Comparison of ENCODE assay signal across 33 mouse cellular contexts in genomic region chr6:135501791-135502190, GRCm38 (mm10).
"Had no signal": no experiment of that assay in that cellular context is flagged by ENCODE, and none has a peak within 500 bp of the region (broad histone marks: within the 10 kb centered on the region; RNA-seq: fewer than 3 reads in every experiment).

No protein-coding gene starts in this region.

- H3K4me2 ChIP-seq: heart, embryonic 11.5 days; heart, embryonic 13.5 days; heart, embryonic 15.5 days; hindbrain, embryonic 12.5 days; hindbrain, embryonic 13.5 days; hindbrain, embryonic 14.5 days; hindbrain, embryonic 15.5 days; intestine, embryonic 15.5 days; kidney, embryonic 15.5 days had no signal

- H3K9ac ChIP-seq: heart, embryonic 13.5 days; heart, embryonic 15.5 days; hindbrain, embryonic 12.5 days; hindbrain, embryonic 13.5 days; hindbrain, embryonic 14.5 days; hindbrain, embryonic 15.5 days; intestine, embryonic 15.5 days; kidney, embryonic 15.5 days had no signal

- ATAC-seq: hindbrain, embryonic 16.5 days; hindbrain, postnatal 0 days; inflammation-experienced regulatory T-cells, adult 6 months; intestine, embryonic 15.5 days; intestine, embryonic 16.5 days; intestine, postnatal 0 days had no signal

- H3K27ac ChIP-seq: heart, embryonic 10.5 days; heart, embryonic 13.5 days; heart, embryonic 15.5 days; hindbrain, embryonic 10.5 days; hindbrain, embryonic 12.5 days; hindbrain, embryonic 13.5 days; hindbrain, embryonic 14.5 days; hindbrain, embryonic 15.5 days; hindbrain, postnatal 0 days; intestine, embryonic 15.5 days; kidney, embryonic 15.5 days; kidney, postnatal 0 days had no signal

- DNase-seq: heart, postnatal 10 days; heart, postnatal 14 days; heart, postnatal 36 days; heart, postnatal 4 days; kidney, adult 11 months; kidney, adult 18-20 months; kidney, adult 2 months; kidney, adult 8-10 months; kidney, adult 9 months; kidney, postnatal 10 days; kidney, postnatal 14 days; kidney, postnatal 25 days; kidney, postnatal 36 days; kidney, postnatal 4 days; layer of hippocampus, postnatal 36 days had no signal

- H3K4me1 ChIP-seq: heart, embryonic 10.5 days; heart, embryonic 13.5 days; heart, embryonic 15.5 days; hindbrain, embryonic 10.5 days; hindbrain, embryonic 12.5 days; hindbrain, embryonic 13.5 days; hindbrain, embryonic 15.5 days; intestine, embryonic 15.5 days; kidney, embryonic 15.5 days had no signal

- H3K4me3 ChIP-seq: heart, embryonic 10.5 days; heart, embryonic 13.5 days; heart, embryonic 15.5 days; hindbrain, embryonic 10.5 days; hindbrain, embryonic 12.5 days; hindbrain, embryonic 13.5 days; hindbrain, embryonic 15.5 days; intestine, embryonic 15.5 days; kidney, embryonic 15.5 days; left cerebral cortex, adult 2 months had no signal

- H3K27me3 ChIP-seq: heart, embryonic 13.5 days; heart, embryonic 15.5 days; hindbrain, embryonic 12.5 days; hindbrain, embryonic 13.5 days; hindbrain, embryonic 15.5 days; intestine, embryonic 15.5 days; kidney, embryonic 15.5 days had no signal

- H3K36me3 ChIP-seq: heart, embryonic 10.5 days; heart, embryonic 13.5 days; heart, embryonic 15.5 days; hindbrain, embryonic 10.5 days; hindbrain, embryonic 12.5 days; hindbrain, embryonic 13.5 days; hindbrain, embryonic 15.5 days; intestine, embryonic 15.5 days; kidney, embryonic 15.5 days had no signal

- H3K9me3 ChIP-seq: heart, embryonic 10.5 days; heart, embryonic 13.5 days; heart, embryonic 15.5 days; hindbrain, embryonic 10.5 days; hindbrain, embryonic 12.5 days; hindbrain, embryonic 13.5 days; hindbrain, embryonic 15.5 days; intestine, embryonic 15.5 days; kidney, embryonic 15.5 days had no signal
